Mouse (Mus musculus) hindbrain, embryonic 10.5 days (tissue): ENCODE measurements around the gene Olfr1198. TPM values are rescaled to one million over a fixed set of nuclear protein-coding genes. Genes with fewer than 3 reads are reported as not detected.

ENCODE experiments used
- DNase-seq: peaks from one replicate; pipeline ENCODE4 v3.0.0-alpha.2; 2017; ENCODE audit warnings: low spot score
- H3K27ac ChIP-seq: fragments of 300-500 bp; sonication (generic); 2 replicates; pipeline ENCODE4 v1.5.1; 2016; ENCODE audit warnings: mild to moderate bottlenecking, moderate library complexity
- H3K27me3 ChIP-seq: fragments of 300-500 bp; sonication (generic); 2 replicates; pipeline ENCODE4 v1.6.1; 2016; ENCODE audit warnings: mild to moderate bottlenecking; ENCODE audit not compliant: poor library complexity, insufficient read depth, severe bottlenecking
- H3K36me3 ChIP-seq: fragments of 300-500 bp; sonication (generic); 2 replicates; pipeline ENCODE4 v1.6.1; 2016; ENCODE audit warnings: mild to moderate bottlenecking, moderate library complexity
- H3K4me1 ChIP-seq: fragments of 300-500 bp; sonication (generic); replicated peaks from 2 replicates; pipeline ENCODE4 v1.6.1; 2016; ENCODE audit warnings: mild to moderate bottlenecking
- H3K4me3 ChIP-seq: fragments of 300-500 bp; sonication (generic); 2 replicates; pipeline ENCODE4 v1.5.1; 2016; ENCODE audit warnings: mild to moderate bottlenecking, moderate library complexity
- H3K9me3 ChIP-seq: fragments of 300-500 bp; sonication (generic); 2 replicates; pipeline ENCODE4 v1.6.1; 2016; ENCODE audit warnings: mild to moderate bottlenecking, moderate library complexity
- WGBS: fragments of 180-500 bp; shearing (Covaris S2); methylation state at CpG from one replicate; pipeline ENCODE4 v1.1.7; 2016; 5-methylcytosine and 5-hydroxymethylcytosine counted together
- polyA plus RNA-seq: library from polyadenylated mRNA; unstranded; fragments of >200 nt; fragmentation: Nextera tagmentation; extraction: Ambion mirVana; gene quantifications from 2 replicates; pipeline ENCODE4 v1.2.1, GENCODE M21; 2016

Olfr1198 gene
- not detected in 2 replicates for polyA plus RNA-seq

GRCm38 (mm10) chr2:88751270-88751669 lies at the start of gene Olfr1198:
Gene Olfr1198 (minus strand): TSS chr2:88751370.
- no peaks in the 10 kb centered on the region for H3K27me3 ChIP-seq
- WGBS: 91% methylated on average over 2 of the region's 2 CpGs

GRCm38 (mm10) chr2:88792736-88793135 lies 41.6 kb upstream of the Olfr1198 start, which contains the start of gene Olfr1201:
Gene Olfr1201 (plus strand): TSS chr2:88793036.
- no peak for DNase-seq
- Histone ChIP-seq H3K27me3 (no peaks in the 10 kb centered on the region), H3K27ac (no peak within 1 kb of the TSS), H3K4me1 (no peaks in the 10 kb centered on the region), H3K36me3 (no peaks in the 10 kb centered on the region), H3K9me3 (no peaks in the 10 kb centered on the region), H3K4me3 (no peak within 1 kb of the TSS)
- WGBS: 89% methylated on average over 6 of the region's 6 CpGs

More at GRCm38 (mm10) chr2:88751270-88751669, at the start of gene Olfr1198:
- H3K36me3 ChIP-seq: no peaks in the 10 kb centered on the region
- DNase-seq: no peak
- H3K4me3 ChIP-seq: no peak within 1 kb of the TSS
- no peaks in the 10 kb centered on the region for H3K4me1 ChIP-seq
- H3K27ac ChIP-seq: no peak within 1 kb of the TSS
- H3K9me3 ChIP-seq: no peaks in the 10 kb centered on the region

- 85% methylated on average over 2 of the region's 2 CpGs for WGBS
- Histone ChIP-seq H3K27me3 (no peaks in the 10 kb centered on the region), H3K4me1 (no peaks in the 10 kb centered on the region), H3K27ac (no peak within 1 kb of the TSS), H3K4me3 (no peak within 1 kb of the TSS), H3K36me3 (no peaks in the 10 kb centered on the region), H3K9me3 (no peaks in the 10 kb centered on the region)
- no peak for DNase-seq
Observed at GRCm38 (mm10) chr2:88770388-88770787, 19.2 kb upstream of the Olfr1198 start, which contains the start of gene Olfr1200. Gene Olfr1200 (minus strand): TSS chr2:88770488.

- Histone ChIP-seq H3K27ac (no peak within 1 kb of the TSS), H3K4me1 (no peaks in the 10 kb centered on the region), H3K9me3 (no peaks in the 10 kb centered on the region), H3K36me3 (no peaks in the 10 kb centered on the region), H3K4me3 (no peak within 1 kb of the TSS), H3K27me3 (no peaks in the 10 kb centered on the region)
- DNase-seq: no peak
- 94% methylated on average over 2 of the region's 2 CpGs for WGBS
Observed at GRCm38 (mm10) chr2:88760369-88760768, 9.2 kb upstream of the Olfr1198 start, which contains the start of gene Olfr1199. Gene Olfr1199 (minus strand): TSS chr2:88760469.

- Histone ChIP-seq H3K27me3 (no peaks in the 10 kb centered on the region), H3K4me1 (no peaks in the 10 kb centered on the region), H3K4me3 (no peak overlapping the region), H3K27ac (no peak overlapping the region), H3K9me3 (no peaks in the 10 kb centered on the region), H3K36me3 (no peaks in the 10 kb centered on the region)
- WGBS: 63% methylated on average over 3 of the region's 3 CpGs
- no peak for DNase-seq
Observed at GRCm38 (mm10) chr2:88743379-88743778, 7.8 kb downstream of the Olfr1198 start.

- H3K27me3 ChIP-seq: no peaks in the 10 kb centered on the region
- no peak for DNase-seq
- no peaks in the 10 kb centered on the region for H3K36me3 ChIP-seq
- H3K9me3 ChIP-seq: no peaks in the 10 kb centered on the region
- WGBS: 92% methylated on average over 1 of the region's 1 CpGs
- no peaks in the 10 kb centered on the region for H3K4me1 ChIP-seq
- H3K4me3 ChIP-seq: no peak within 1 kb of the TSS
- no peak within 1 kb of the TSS for H3K27ac ChIP-seq
Observed at GRCm38 (mm10) chr2:88732266-88732665, 18.9 kb downstream of the Olfr1198 start, which contains the start of gene Olfr1197. Gene Olfr1197 (minus strand): TSS chr2:88732366.

- Histone ChIP-seq H3K9me3 (no peaks in the 10 kb centered on the region), H3K36me3 (no peaks in the 10 kb centered on the region), H3K4me1 (no peaks in the 10 kb centered on the region), H3K27me3 (no peaks in the 10 kb centered on the region), H3K4me3 (no peak within 1 kb of the TSS), H3K27ac (no peak within 1 kb of the TSS)
- WGBS: 91% methylated on average over 2 of the region's 2 CpGs
- DNase-seq: no peak
Observed at GRCm38 (mm10) chr2:88704497-88704896, 46.7 kb downstream of the Olfr1198 start, which contains the start of gene Olfr1196. Gene Olfr1196 (minus strand): TSS chr2:88704597.

Other genes with a start within 250 kb of the Olfr1198 start
- gene Olfr1186, start 232.8 kb downstream of the Olfr1198 start, polyA plus RNA-seq: not detected in 2 replicates
- gene Olfr1188, start 194.4 kb downstream of the Olfr1198 start, polyA plus RNA-seq: not detected in 2 replicates
- not detected in 2 replicates for gene Olfr1189, start 164.9 kb downstream of the Olfr1198 start, polyA plus RNA-seq
- not detected in 2 replicates for gene Olfr1191-ps1, start 110.8 kb downstream of the Olfr1198 start, polyA plus RNA-seq
- not detected in 2 replicates for gene Olfr1192-ps1, start 102.9 kb downstream of the Olfr1198 start, polyA plus RNA-seq
- not detected in 2 replicates for gene Olfr1193, start 75.7 kb downstream of the Olfr1198 start, polyA plus RNA-seq
- gene Olfr1195, start 62.2 kb downstream of the Olfr1198 start, polyA plus RNA-seq: not detected in 2 replicates
- gene Olfr1196, start 46.8 kb downstream of the Olfr1198 start, polyA plus RNA-seq: not detected in 2 replicates
- gene Olfr1197, start 19.0 kb downstream of the Olfr1198 start, polyA plus RNA-seq: not detected in 2 replicates
- gene Olfr1199, start 9.1 kb upstream of the Olfr1198 start, polyA plus RNA-seq: not detected in 2 replicates
- not detected in 2 replicates for gene Olfr1200, start 19.1 kb upstream of the Olfr1198 start, polyA plus RNA-seq
- gene Olfr1201, start 41.7 kb upstream of the Olfr1198 start, polyA plus RNA-seq: not detected in 2 replicates
- gene Olfr1202, start 63.1 kb upstream of the Olfr1198 start, polyA plus RNA-seq: 0.04 TPM in 1 of 2 replicates, not detected in the other
- not detected in 2 replicates for gene Olfr1205, start 78.4 kb upstream of the Olfr1198 start, polyA plus RNA-seq
- gene Olfr1204, start 97.9 kb upstream of the Olfr1198 start, polyA plus RNA-seq: not detected in 2 replicates
- gene Olfr1206, start 111.9 kb upstream of the Olfr1198 start, polyA plus RNA-seq: not detected in 2 replicates
- gene Olfr1208, start 150.9 kb upstream of the Olfr1198 start, polyA plus RNA-seq: not detected in 2 replicates
- gene Olfr1209, start 163.8 kb upstream of the Olfr1198 start, polyA plus RNA-seq: not detected in 2 replicates
- gene Olfr1211, start 186.7 kb upstream of the Olfr1198 start, polyA plus RNA-seq: not detected in 2 replicates
- not detected in 2 replicates for gene Olfr1212, start 202.6 kb upstream of the Olfr1198 start, polyA plus RNA-seq
- not detected in 2 replicates for gene Gm13762, start 228.9 kb upstream of the Olfr1198 start, polyA plus RNA-seq
- not detected in 2 replicates for gene Olfr1214, start 241.3 kb upstream of the Olfr1198 start, polyA plus RNA-seq